Mouse (Mus musculus): Measurements from ENCODE around the gene Cnot2. TPM values are rescaled to one million over a fixed set of nuclear protein-coding genes. Genes with fewer than 3 reads are reported as not detected.
"Not testable (repeated sequence)": the region's sequence is repeated elsewhere in the genome, so short reads cannot be mapped to it uniquely, and the experiment has no call there.

Gene Cnot2
- polyA plus RNA-seq, 1 experiment from 2014 or later, result 75.8 TPM

- H3K4me1 ChIP-seq (ENCODE audit: control insufficient read depth, insufficient read depth, low read length), result peaks cover 7% of the 10 kb centered on the region; the same call in 1 of the 2 replicates
These were observed 589 bp upstream of the Cnot2 start for GRCm38 (mm10) chr10:116581719-116582481.

GRCm38 (mm10) chr10:116580591-116581358 lies 536 bp downstream of the Cnot2 start:
- H3K36me3 ChIP-seq (ENCODE audit: control insufficient read depth, insufficient read depth, low read length), result peaks cover 3% of the 10 kb centered on the region; the same call in 1 of the 2 replicates
- no peaks in the 10 kb centered on the region for H3K9me3 ChIP-seq (replicated peaks; ENCODE audit: control insufficient read depth, low read length)
- peaks cover 7% of the 10 kb centered on the region; the same call in 1 of the 2 replicates for H3K4me1 ChIP-seq (ENCODE audit: control insufficient read depth, insufficient read depth, low read length)
- ATAC-seq (replicated peaks; ENCODE audit: insufficient number of reproducible peaks, low FRiP score, low TSS enrichment), result peak; percentile 62
- peak overlapping the region; percentile 98 for H3K4me3 ChIP-seq (ENCODE audit: low read depth, low read length)
- H3K4me2 ChIP-seq, result peak overlapping the region; percentile 83
- peak overlapping the region; percentile 98 for H3K9ac ChIP-seq (ENCODE audit: low read depth, low read length)
- H3K27me3 ChIP-seq (ENCODE audit: control insufficient read depth, insufficient read depth, low read length), result no peaks in the 10 kb centered on the region
- peak overlapping the region; percentile 98 for H3K27ac ChIP-seq (ENCODE audit: low read depth, low read length)
- under 1% methylated on average over 55 of the region's 71 CpGs for WGBS (ENCODE audit: insufficient replicate concordance)

More at GRCm38 (mm10) chr10:116581719-116582481, 589 bp upstream of the Cnot2 start:
- WGBS (ENCODE audit: insufficient replicate concordance), result under 1% methylated on average over 64 of the region's 67 CpGs
- peak; percentile 90 for ATAC-seq (replicated peaks; ENCODE audit: insufficient number of reproducible peaks, low FRiP score, low TSS enrichment)
- Histone ChIP-seq H3K36me3 (ENCODE audit: control insufficient read depth, insufficient read depth, low read length) (peaks cover 3% of the 10 kb centered on the region; the same call in 1 of the 2 replicates), H3K27me3 (ENCODE audit: control insufficient read depth, insufficient read depth, low read length) (no peaks in the 10 kb centered on the region), H3K4me2 (peak overlapping the region; percentile 83), H3K9ac (ENCODE audit: low read depth, low read length) (peak overlapping the region; percentile 98), H3K4me3 (ENCODE audit: low read depth, low read length) (peak overlapping the region; percentile 98), H3K27ac (ENCODE audit: low read depth, low read length) (peak overlapping the region; percentile 98), H3K9me3 (replicated peaks; ENCODE audit: control insufficient read depth, low read length) (no peaks in the 10 kb centered on the region)

DNA sequence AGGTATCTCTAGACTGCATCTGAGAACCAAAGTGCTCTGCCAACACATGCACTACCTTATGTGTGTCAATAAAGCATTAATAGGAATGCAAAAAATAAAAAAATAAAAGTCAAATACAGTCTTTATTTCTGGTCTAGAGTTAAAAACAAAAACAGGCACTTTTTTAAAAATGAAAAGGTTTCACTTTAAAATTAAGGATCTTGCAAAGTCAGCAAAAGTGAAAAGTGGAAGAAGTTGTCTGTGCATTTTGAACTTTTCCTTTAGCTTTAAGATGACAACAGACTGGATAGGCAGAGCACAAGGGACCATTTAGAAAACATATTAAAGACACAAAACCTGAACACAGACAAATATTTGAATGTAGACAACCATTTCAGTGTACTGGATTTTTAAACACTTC lies 1.8 kb downstream of the Cnot2 start:
- no peak for ATAC-seq (replicated peaks; ENCODE audit: insufficient number of reproducible peaks, low FRiP score, low TSS enrichment)
- peak overlapping the region; percentile 42 for H3K4me2 ChIP-seq
- no peaks in the 10 kb centered on the region for H3K9me3 ChIP-seq (replicated peaks; ENCODE audit: control insufficient read depth, low read length)
- H3K27me3 ChIP-seq (ENCODE audit: control insufficient read depth, insufficient read depth, low read length), result no peaks in the 10 kb centered on the region
- no peak overlapping the region for H3K4me3 ChIP-seq (ENCODE audit: low read depth, low read length)
- no peaks in the 10 kb centered on the region for H3K36me3 ChIP-seq (ENCODE audit: control insufficient read depth, insufficient read depth, low read length)
- peaks cover 7% of the 10 kb centered on the region; the same call in 1 of the 2 replicates for H3K4me1 ChIP-seq (ENCODE audit: control insufficient read depth, insufficient read depth, low read length)
- H3K9ac ChIP-seq (ENCODE audit: low read depth, low read length), result no peak overlapping the region
- no peak overlapping the region for H3K27ac ChIP-seq (ENCODE audit: low read depth, low read length)

- Histone ChIP-seq H3K4me3 (ENCODE audit: low read depth, low read length) (no peak overlapping the region), H3K27me3 (ENCODE audit: control insufficient read depth, insufficient read depth, low read length) (no peaks in the 10 kb centered on the region), H3K4me2 (no peak overlapping the region), H3K27ac (ENCODE audit: low read depth, low read length) (no peak overlapping the region), H3K36me3 (ENCODE audit: control insufficient read depth, insufficient read depth, low read length) (no peaks in the 10 kb centered on the region), H3K9me3 (replicated peaks; ENCODE audit: control insufficient read depth, low read length) (no peaks in the 10 kb centered on the region), H3K4me1 (ENCODE audit: control insufficient read depth, insufficient read depth, low read length) (peaks cover 7% of the 10 kb centered on the region; the same call in 1 of the 2 replicates), H3K9ac (ENCODE audit: low read depth, low read length) (no peak overlapping the region)
- ATAC-seq (replicated peaks; ENCODE audit: insufficient number of reproducible peaks, low FRiP score, low TSS enrichment), result no peak
These were observed 2.9 kb downstream of the Cnot2 start for GRCm38 (mm10) chr10:116578375-116578774.

GRCm38 (mm10) chr10:116577181-116577580 lies 4.1 kb downstream of the Cnot2 start:
- Histone ChIP-seq H3K36me3 (ENCODE audit: control insufficient read depth, insufficient read depth, low read length) (no peaks in the 10 kb centered on the region), H3K9me3 (replicated peaks; ENCODE audit: control insufficient read depth, low read length) (no peaks in the 10 kb centered on the region), H3K27me3 (ENCODE audit: control insufficient read depth, insufficient read depth, low read length) (no peaks in the 10 kb centered on the region), H3K27ac (ENCODE audit: low read depth, low read length) (no peak overlapping the region), H3K4me2 (no peak overlapping the region), H3K4me3 (ENCODE audit: low read depth, low read length) (no peak overlapping the region), H3K9ac (ENCODE audit: low read depth, low read length) (no peak overlapping the region), H3K4me1 (ENCODE audit: control insufficient read depth, insufficient read depth, low read length) (peaks cover 3% of the 10 kb centered on the region; the same call in 1 of the 2 replicates)
- no peak for ATAC-seq (replicated peaks; ENCODE audit: insufficient number of reproducible peaks, low FRiP score, low TSS enrichment)
- whole genome bisulfite sequencing (ENCODE audit: insufficient replicate concordance), result 81% methylated on average over 3 of the region's 3 CpGs

DNA sequence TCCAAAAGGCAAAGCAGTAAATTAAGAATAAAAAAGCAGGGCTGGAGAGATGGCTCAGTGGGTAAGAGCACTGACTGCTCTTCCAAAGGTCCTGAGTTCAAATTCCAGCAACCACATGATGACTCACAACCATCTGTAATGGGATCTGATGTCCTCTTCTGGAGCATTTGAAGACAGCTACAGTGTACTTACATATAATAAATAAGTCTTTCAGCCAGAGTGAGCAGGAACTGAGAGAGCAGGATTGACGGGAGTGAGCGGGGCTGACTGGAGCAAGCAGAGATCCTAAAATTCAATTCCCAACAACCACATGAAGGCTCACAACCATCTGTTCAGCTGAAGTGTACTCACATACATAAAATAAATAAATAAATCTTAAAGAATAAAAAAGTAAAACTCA lies 5.2 kb downstream of the Cnot2 start:
- not testable (repeated sequence) for H3K27ac ChIP-seq (ENCODE audit: low read depth, low read length); ATAC-seq (replicated peaks; ENCODE audit: insufficient number of reproducible peaks, low FRiP score, low TSS enrichment); H3K36me3 ChIP-seq (ENCODE audit: control insufficient read depth, insufficient read depth, low read length); H3K9ac ChIP-seq (ENCODE audit: low read depth, low read length); H3K27me3 ChIP-seq (ENCODE audit: control insufficient read depth, insufficient read depth, low read length); H3K9me3 ChIP-seq (replicated peaks; ENCODE audit: control insufficient read depth, low read length); H3K4me3 ChIP-seq (ENCODE audit: low read depth, low read length); H3K4me1 ChIP-seq (ENCODE audit: control insufficient read depth, insufficient read depth, low read length); H3K4me2 ChIP-seq
- WGBS (ENCODE audit: insufficient replicate concordance), result 94% methylated on average over 2 of the region's 2 CpGs

DNA sequence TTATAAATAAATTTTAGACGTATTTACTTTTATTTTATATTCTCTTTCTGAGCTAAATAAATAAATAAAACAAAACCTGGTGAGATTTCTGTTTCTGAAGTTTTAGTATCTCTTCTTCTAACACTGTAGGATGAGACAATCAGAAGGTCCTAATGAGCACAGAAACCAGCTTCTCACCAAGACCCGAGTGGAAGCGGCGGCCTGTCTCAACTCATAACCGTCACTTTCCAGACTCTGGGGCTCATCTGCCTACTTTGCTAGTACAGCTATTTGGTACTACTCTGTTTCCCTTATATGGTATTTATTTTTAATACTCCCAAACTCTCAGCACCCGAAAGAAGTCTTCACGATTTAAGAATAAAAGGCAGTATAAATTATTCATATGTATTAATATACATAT lies 10.8 kb downstream of the Cnot2 start:
- Histone ChIP-seq H3K36me3 (ENCODE audit: control insufficient read depth, insufficient read depth, low read length) (no peaks in the 10 kb centered on the region), H3K4me2 (no peak overlapping the region), H3K27me3 (ENCODE audit: control insufficient read depth, insufficient read depth, low read length) (no peaks in the 10 kb centered on the region), H3K4me3 (ENCODE audit: low read depth, low read length) (no peak overlapping the region), H3K9ac (ENCODE audit: low read depth, low read length) (no peak overlapping the region), H3K9me3 (replicated peaks; ENCODE audit: control insufficient read depth, low read length) (no peaks in the 10 kb centered on the region), H3K27ac (ENCODE audit: low read depth, low read length) (no peak overlapping the region), H3K4me1 (ENCODE audit: control insufficient read depth, insufficient read depth, low read length) (peaks cover 3% of the 10 kb centered on the region; the same call in 1 of the 2 replicates)
- ATAC-seq (replicated peaks; ENCODE audit: insufficient number of reproducible peaks, low FRiP score, low TSS enrichment), result no peak
- WGBS (ENCODE audit: insufficient replicate concordance), result 88% methylated on average over 7 of the region's 7 CpGs

DNA sequence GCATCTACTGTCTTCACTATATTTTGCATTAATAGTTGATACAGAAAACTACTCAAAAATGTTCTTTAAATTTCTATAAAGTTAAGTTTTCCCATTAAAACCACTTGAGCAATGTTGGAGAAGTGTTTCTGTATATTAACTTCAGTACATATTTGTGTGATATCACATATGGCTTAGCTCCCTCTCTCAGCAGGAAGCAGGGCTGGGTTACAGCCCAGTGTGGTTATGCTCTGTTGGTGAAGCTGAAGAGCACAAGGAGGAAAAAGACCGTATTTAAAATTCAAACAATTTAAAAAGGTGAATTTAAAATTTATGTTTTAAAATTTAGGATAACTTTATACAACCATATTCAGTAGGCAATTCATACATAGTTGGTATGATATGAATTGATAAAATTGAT lies 12.8 kb downstream of the Cnot2 start:
- Histone ChIP-seq H3K36me3 (ENCODE audit: control insufficient read depth, insufficient read depth, low read length) (no peaks in the 10 kb centered on the region), H3K27me3 (ENCODE audit: control insufficient read depth, insufficient read depth, low read length) (no peaks in the 10 kb centered on the region), H3K4me3 (ENCODE audit: low read depth, low read length) (no peak overlapping the region), H3K9me3 (replicated peaks; ENCODE audit: control insufficient read depth, low read length) (no peaks in the 10 kb centered on the region), H3K4me2 (no peak overlapping the region), H3K27ac (ENCODE audit: low read depth, low read length) (no peak overlapping the region), H3K4me1 (ENCODE audit: control insufficient read depth, insufficient read depth, low read length) (peaks cover 3% of the 10 kb centered on the region; the same call in 1 of the 2 replicates), H3K9ac (ENCODE audit: low read depth, low read length) (no peak overlapping the region)
- ATAC-seq (replicated peaks; ENCODE audit: insufficient number of reproducible peaks, low FRiP score, low TSS enrichment), result no peak
- 92% methylated on average over 1 of the region's 1 CpGs for WGBS (ENCODE audit: insufficient replicate concordance)

Measured in heart, embryonic 11.5 days (tissue).